Mouse (Mus musculus): ENCODE results near the gene Stpg4.

- TF ChIP-seq CTCF (IDR thresholded peaks at IDR 0.05; ENCODE audit: low read depth, low read length) (no peak), TAL1 (conservative IDR thresholded peaks at IDR 0.05; ENCODE audit: low read depth, low read length) (no peak), POLR2AphosphoS5 (IDR thresholded peaks at IDR 0.05; ENCODE audit: insufficient replicate concordance, low read depth, low read length) (no peak), GATA1 (IDR thresholded peaks at IDR 0.05; ENCODE audit: borderline replicate concordance, low read length) (no peak)
These were observed 22.0 kb downstream of the Stpg4 start for GRCm38 (mm10) chr17:87405576-87405975.

Measured in G1E (cell line).